Mouse (Mus musculus): Measurements from ENCODE around the gene Chmp1a. TPM values are rescaled to one million over a fixed set of nuclear protein-coding genes. Genes with fewer than 3 reads are reported as not detected.

The Chmp1a gene
- polyA plus RNA-seq, 2 experiments from 2014 or later = 157 to 276 TPM

Other genes starting within 250 kb of the Chmp1a start
- 10 to 100 TPM; 79.7 to 84.1 TPM for gene Ankrd11, start 170.5 kb downstream of the Chmp1a start, polyA plus RNA-seq (2017; shearing (Covaris generic))
- gene Spg7, start 149.8 kb downstream of the Chmp1a start, polyA plus RNA-seq (2017; shearing (Covaris generic)) = 10 to 100 TPM; 24.4 to 29.0 TPM
- 1,000 to 10,000 TPM; 2,671 to 2,712 TPM for gene Rpl13, start 110.4 kb downstream of the Chmp1a start, polyA plus RNA-seq (2017; shearing (Covaris generic))
- 1 to 10 TPM; 1.0 to 2.7 TPM for gene Cpne7, start 95.4 kb downstream of the Chmp1a start, polyA plus RNA-seq (2017; shearing (Covaris generic))
- gene Sult5a1, start 54.4 kb downstream of the Chmp1a start, polyA plus RNA-seq (2017; shearing (Covaris generic)) = under 1 TPM in 1 of 2 experiments, not detected in 1; 0.42 TPM
- not detected for gene Dpep1, start 26.5 kb downstream of the Chmp1a start, polyA plus RNA-seq (2017; shearing (Covaris generic))
- not detected for gene Spata33, start 69 bp upstream of the Chmp1a start, polyA plus RNA-seq (2017; shearing (Covaris generic))
- gene Cdk10, start 12.1 kb upstream of the Chmp1a start, polyA plus RNA-seq (2017; shearing (Covaris generic)) = 10 to 100 TPM; 21.0 to 32.5 TPM
- 1 to 10 TPM; 6.0 to 9.2 TPM for gene Spata2l, start 23.5 kb upstream of the Chmp1a start, polyA plus RNA-seq (2017; shearing (Covaris generic))
- gene Zfp276, start 41.4 kb upstream of the Chmp1a start, polyA plus RNA-seq (2017; shearing (Covaris generic)) = 1 to 10 TPM; 5.1 to 7.3 TPM
- gene Vps9d1, start 41.6 kb upstream of the Chmp1a start, polyA plus RNA-seq (2017; shearing (Covaris generic)) = 10 to 100 TPM in 1 of 2 experiments, 1 to 10 TPM in 1; 9.1 to 10.1 TPM
- gene Fanca, start 105.8 kb upstream of the Chmp1a start, polyA plus RNA-seq (2017; shearing (Covaris generic)) = 1 to 10 TPM; 5.9 to 7.9 TPM
- gene Spire2, start 120.0 kb upstream of the Chmp1a start, polyA plus RNA-seq (2017; shearing (Covaris generic)) = not detected
- 10 to 100 TPM; 83.1 to 91.9 TPM for gene Tcf25, start 161.0 kb upstream of the Chmp1a start, polyA plus RNA-seq (2017; shearing (Covaris generic))
- under 1 TPM in 1 of 2 experiments, not detected in 1; 0.17 TPM for gene Mc1r, start 194.3 kb upstream of the Chmp1a start, polyA plus RNA-seq (2017; shearing (Covaris generic))
- gene Tubb3, start 198.7 kb upstream of the Chmp1a start, polyA plus RNA-seq (2017; shearing (Covaris generic)) = 1 to 10 TPM in 1 of 2 experiments, not detected in 1; 1.2 TPM
- gene Def8, start 210.8 kb upstream of the Chmp1a start, polyA plus RNA-seq (2017; shearing (Covaris generic)) = 10 to 100 TPM in 1 of 2 experiments, 1 to 10 TPM in 1; 6.9 to 14.2 TPM

All from CD4-positive, CD25-positive, alpha-beta regulatory T cell, adult 4 months (primary cell).